Mouse (Mus musculus): ENCODE data around the gene Meaf6. TPM values are rescaled to one million over a fixed set of nuclear protein-coding genes. Genes with fewer than 3 reads are reported as not detected.

Meaf6 gene
- polyA plus RNA-seq, 1 experiment from 2014 or later, result 171 TPM

DNA sequence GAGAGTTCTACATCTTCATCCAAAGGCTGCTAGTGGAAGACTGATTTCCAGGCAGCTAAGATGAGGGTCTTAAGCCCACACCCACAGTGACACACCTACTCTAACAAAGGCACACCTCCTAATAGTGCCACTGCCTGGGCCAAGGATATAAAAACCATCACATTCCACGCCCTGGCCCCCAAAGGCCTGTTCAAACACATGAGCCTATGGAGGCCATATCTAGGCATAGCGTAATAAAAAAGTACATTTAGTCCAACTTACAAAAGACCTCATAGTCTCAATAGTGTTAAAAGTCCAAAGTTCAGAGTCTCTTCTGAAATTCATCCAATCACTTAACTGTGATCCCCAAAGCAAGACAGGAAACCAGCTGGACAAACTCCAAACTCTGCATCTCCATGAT lies 6.2 kb upstream of the Meaf6 start:
- no peak overlapping the region for H3K4me3 ChIP-seq (replicated peaks)
- no peak overlapping the region for H3K9ac ChIP-seq (replicated peaks)
- no peaks in the 10 kb centered on the region for H3K27me3 ChIP-seq
- no peak for ATAC-seq
- H3K27ac ChIP-seq, result no peak overlapping the region
- peaks cover 41% of the 10 kb centered on the region for H3K36me3 ChIP-seq
- peaks cover 2% of the 10 kb centered on the region; the same call in 1 of the 2 replicates for H3K4me1 ChIP-seq (replicated peaks)
- WGBS, result 87% methylated on average over 2 of the region's 2 CpGs
- no peaks in the 10 kb centered on the region for H3K9me3 ChIP-seq
- no peak overlapping the region for H3K4me2 ChIP-seq (replicated peaks)

GRCm38 (mm10) chr4:125085346-125085841 lies 460 bp downstream of the Meaf6 start:
- peak overlapping the region; percentile 82 for H3K4me2 ChIP-seq (replicated peaks)
- no peaks in the 10 kb centered on the region for H3K9me3 ChIP-seq
- ATAC-seq, result peak; percentile 94
- WGBS, result under 1% methylated on average over 45 of the region's 45 CpGs
- H3K27ac ChIP-seq, result peak overlapping the region; percentile 99
- H3K9ac ChIP-seq (replicated peaks), result peak overlapping the region; percentile 92
- H3K27me3 ChIP-seq, result no peaks in the 10 kb centered on the region
- H3K4me1 ChIP-seq (replicated peaks), result peaks cover 29% of the 10 kb centered on the region
- H3K36me3 ChIP-seq, result peaks cover 39% of the 10 kb centered on the region
- H3K4me3 ChIP-seq (replicated peaks), result peak overlapping the region; percentile 88

GRCm38 (mm10) chr4:125093031-125093430 lies 8.1 kb downstream of the Meaf6 start:
- no peak overlapping the region for H3K4me2 ChIP-seq (replicated peaks)
- H3K4me1 ChIP-seq (replicated peaks), result no peaks in the 10 kb centered on the region
- no peak overlapping the region for H3K4me3 ChIP-seq (replicated peaks)
- peaks cover 68% of the 10 kb centered on the region for H3K36me3 ChIP-seq
- H3K27ac ChIP-seq, result no peak overlapping the region
- ATAC-seq, result no peak
- WGBS, result 91% methylated on average over 5 of the region's 5 CpGs
- no peak overlapping the region for H3K9ac ChIP-seq (replicated peaks)
- no peaks in the 10 kb centered on the region for H3K9me3 ChIP-seq
- H3K27me3 ChIP-seq, result no peaks in the 10 kb centered on the region

GRCm38 (mm10) chr4:125096066-125096465 lies 11.1 kb downstream of the Meaf6 start:
- H3K4me2 ChIP-seq (replicated peaks), result no peak overlapping the region
- H3K9me3 ChIP-seq, result no peaks in the 10 kb centered on the region
- peaks cover 42% of the 10 kb centered on the region for H3K36me3 ChIP-seq
- no peak for ATAC-seq
- no peaks in the 10 kb centered on the region for H3K27me3 ChIP-seq
- no peak overlapping the region for H3K4me3 ChIP-seq (replicated peaks)
- H3K9ac ChIP-seq (replicated peaks), result no peak overlapping the region
- no peak overlapping the region for H3K27ac ChIP-seq
- WGBS, result 91% methylated on average over 5 of the region's 5 CpGs
- no peaks in the 10 kb centered on the region for H3K4me1 ChIP-seq (replicated peaks)

GRCm38 (mm10) chr4:125097412-125097811 lies 12.5 kb downstream of the Meaf6 start:
- Histone ChIP-seq H3K9ac (replicated peaks) (no peak overlapping the region), H3K27me3 (no peaks in the 10 kb centered on the region), H3K4me2 (replicated peaks) (no peak overlapping the region), H3K9me3 (no peaks in the 10 kb centered on the region), H3K4me1 (replicated peaks) (no peaks in the 10 kb centered on the region), H3K27ac (no peak overlapping the region), H3K4me3 (replicated peaks) (no peak overlapping the region), H3K36me3 (peaks cover 28% of the 10 kb centered on the region)
- no peak for ATAC-seq
- 83% methylated on average over 4 of the region's 4 CpGs for WGBS

DNA sequence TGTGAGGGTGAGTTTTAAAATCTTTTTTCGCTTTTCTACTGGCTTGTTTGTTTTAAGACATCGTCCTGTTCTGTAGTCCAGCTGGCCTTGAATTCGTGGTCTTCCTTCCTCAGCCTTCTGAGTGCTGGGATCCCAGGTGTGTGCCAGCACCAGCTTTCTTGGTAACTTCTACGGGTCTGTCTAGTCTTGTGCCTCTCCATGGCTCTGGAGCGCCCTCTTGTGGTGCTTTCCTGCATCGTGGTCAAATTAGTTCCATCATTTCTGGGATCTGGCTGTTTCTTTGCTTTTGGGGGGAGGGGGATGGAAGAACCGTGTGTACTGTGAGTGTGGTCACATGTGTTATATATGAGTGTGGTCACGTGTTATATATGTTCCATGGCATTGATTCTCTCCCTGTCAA lies 14.5 kb downstream of the Meaf6 start:
- no peaks in the 10 kb centered on the region for H3K4me1 ChIP-seq (replicated peaks)
- H3K4me3 ChIP-seq (replicated peaks), result no peak overlapping the region
- H3K27ac ChIP-seq, result no peak overlapping the region
- no peak overlapping the region for H3K9ac ChIP-seq (replicated peaks)
- 13% methylated on average over 8 of the region's 8 CpGs for WGBS
- ATAC-seq, result 0 out of 2 replicates have a peak, but pooled peaks have one; percentile 55
- H3K27me3 ChIP-seq, result no peaks in the 10 kb centered on the region
- H3K4me2 ChIP-seq (replicated peaks), result no peak overlapping the region
- H3K9me3 ChIP-seq, result no peaks in the 10 kb centered on the region
- peaks cover 28% of the 10 kb centered on the region for H3K36me3 ChIP-seq

DNA sequence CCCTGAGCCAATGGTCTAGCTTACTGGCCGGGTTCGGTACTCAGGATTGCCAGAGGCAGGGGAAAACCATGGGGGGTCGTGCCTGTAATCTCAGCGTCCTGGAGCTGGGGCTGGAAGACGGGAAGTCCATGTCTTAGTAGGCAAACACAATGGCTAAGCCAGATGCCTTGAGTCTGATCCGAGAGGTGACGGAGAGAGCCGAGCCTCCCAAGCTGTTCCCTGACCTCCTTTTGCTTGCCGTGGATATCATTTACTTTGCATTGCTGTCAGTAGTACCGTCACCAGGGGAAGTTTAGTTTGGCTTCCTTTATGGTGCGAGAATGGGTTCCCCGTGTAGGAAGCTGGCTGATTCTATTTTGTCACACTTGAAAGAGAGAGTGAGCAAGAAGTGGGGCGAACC lies 16.4 kb downstream of the Meaf6 start:
- Histone ChIP-seq H3K27ac (no peak overlapping the region), H3K4me3 (replicated peaks) (no peak overlapping the region), H3K4me1 (replicated peaks) (no peaks in the 10 kb centered on the region), H3K4me2 (replicated peaks) (no peak overlapping the region), H3K9ac (replicated peaks) (no peak overlapping the region), H3K36me3 (peaks cover 42% of the 10 kb centered on the region), H3K9me3 (no peaks in the 10 kb centered on the region), H3K27me3 (no peaks in the 10 kb centered on the region)
- 73% methylated on average over 13 of the region's 13 CpGs for WGBS
- no peak for ATAC-seq

GRCm38 (mm10) chr4:125105354-125105753 lies 20.4 kb downstream of the Meaf6 start:
- Histone ChIP-seq H3K27ac (no peak overlapping the region), H3K4me1 (replicated peaks) (no peaks in the 10 kb centered on the region), H3K36me3 (peaks cover 57% of the 10 kb centered on the region), H3K27me3 (no peaks in the 10 kb centered on the region), H3K4me2 (replicated peaks) (no peak overlapping the region), H3K9ac (replicated peaks) (no peak overlapping the region), H3K9me3 (no peaks in the 10 kb centered on the region), H3K4me3 (replicated peaks) (no peak overlapping the region)
- no peak for ATAC-seq
- WGBS, result 96% methylated on average over 9 of the region's 9 CpGs

GRCm38 (mm10) chr4:125114638-125115037 lies 29.7 kb downstream of the Meaf6 start:
- ATAC-seq, result peak; percentile 64
- H3K27me3 ChIP-seq, result no peaks in the 10 kb centered on the region
- 15% methylated on average over 6 of the region's 6 CpGs for WGBS
- no peaks in the 10 kb centered on the region for H3K9me3 ChIP-seq
- no peak overlapping the region for H3K27ac ChIP-seq
- H3K9ac ChIP-seq (replicated peaks), result no peak overlapping the region
- no peak overlapping the region for H3K4me2 ChIP-seq (replicated peaks)
- no peak overlapping the region for H3K4me3 ChIP-seq (replicated peaks)
- H3K36me3 ChIP-seq, result peaks cover 23% of the 10 kb centered on the region
- H3K4me1 ChIP-seq (replicated peaks), result peaks cover 4% of the 10 kb centered on the region

DNA sequence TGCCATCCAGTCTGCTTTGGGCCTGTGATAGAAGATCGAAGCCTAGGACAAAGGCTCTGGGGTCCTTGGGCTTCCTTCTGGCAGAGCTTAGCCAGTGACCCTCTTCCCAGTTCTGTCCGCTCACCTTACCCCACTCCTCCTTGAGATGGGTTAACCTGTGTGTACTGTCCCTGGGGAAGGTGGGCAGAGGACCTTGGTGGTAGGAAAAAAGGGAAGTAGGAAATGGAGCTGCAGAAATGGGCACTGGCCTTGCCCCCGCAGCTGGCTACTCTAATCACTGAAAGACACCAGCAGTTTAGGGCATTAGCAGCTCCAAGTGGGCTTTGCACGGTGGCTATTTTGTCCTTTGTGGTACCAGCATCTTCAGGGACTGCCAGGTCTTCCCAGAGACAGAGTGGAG lies 30.1 kb downstream of the Meaf6 start:
- Histone ChIP-seq H3K27ac (no peak overlapping the region), H3K27me3 (no peaks in the 10 kb centered on the region), H3K36me3 (peaks cover 18% of the 10 kb centered on the region), H3K9ac (replicated peaks) (no peak overlapping the region), H3K4me2 (replicated peaks) (no peak overlapping the region), H3K4me1 (replicated peaks) (peaks cover 4% of the 10 kb centered on the region), H3K4me3 (replicated peaks) (no peak overlapping the region), H3K9me3 (no peaks in the 10 kb centered on the region)
- ATAC-seq, result peak; percentile 16; the same call in 1 of the 2 replicates
- 75% methylated on average over 4 of the region's 4 CpGs for WGBS

DNA sequence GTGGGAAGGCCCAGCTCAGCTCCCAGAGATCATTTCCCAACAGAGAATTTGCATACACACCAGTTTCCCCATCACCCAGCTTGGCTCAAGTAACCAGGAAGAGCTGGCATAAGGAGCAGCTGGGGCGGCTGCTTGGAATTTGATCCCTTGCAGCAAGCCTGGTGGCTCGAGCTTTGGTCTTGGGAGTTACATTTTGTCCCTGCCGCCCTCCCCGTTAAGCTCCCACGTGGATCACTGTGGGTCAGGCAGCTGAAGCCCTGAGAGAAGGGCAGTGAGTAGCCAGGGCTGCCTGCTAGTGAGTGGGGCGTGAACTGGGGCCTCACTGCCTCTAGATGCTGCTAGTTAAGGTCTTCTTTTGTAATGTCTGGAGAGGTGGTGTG lies 30.8 kb downstream of the Meaf6 start:
- Histone ChIP-seq H3K4me2 (replicated peaks) (no peak overlapping the region), H3K4me1 (replicated peaks) (peaks cover 4% of the 10 kb centered on the region), H3K27ac (no peak overlapping the region), H3K4me3 (replicated peaks) (no peak overlapping the region), H3K9ac (replicated peaks) (no peak overlapping the region), H3K27me3 (no peaks in the 10 kb centered on the region), H3K36me3 (peaks cover 12% of the 10 kb centered on the region), H3K9me3 (no peaks in the 10 kb centered on the region)
- ATAC-seq, result no peak
- 43% methylated on average over 6 of the region's 6 CpGs for WGBS

DNA sequence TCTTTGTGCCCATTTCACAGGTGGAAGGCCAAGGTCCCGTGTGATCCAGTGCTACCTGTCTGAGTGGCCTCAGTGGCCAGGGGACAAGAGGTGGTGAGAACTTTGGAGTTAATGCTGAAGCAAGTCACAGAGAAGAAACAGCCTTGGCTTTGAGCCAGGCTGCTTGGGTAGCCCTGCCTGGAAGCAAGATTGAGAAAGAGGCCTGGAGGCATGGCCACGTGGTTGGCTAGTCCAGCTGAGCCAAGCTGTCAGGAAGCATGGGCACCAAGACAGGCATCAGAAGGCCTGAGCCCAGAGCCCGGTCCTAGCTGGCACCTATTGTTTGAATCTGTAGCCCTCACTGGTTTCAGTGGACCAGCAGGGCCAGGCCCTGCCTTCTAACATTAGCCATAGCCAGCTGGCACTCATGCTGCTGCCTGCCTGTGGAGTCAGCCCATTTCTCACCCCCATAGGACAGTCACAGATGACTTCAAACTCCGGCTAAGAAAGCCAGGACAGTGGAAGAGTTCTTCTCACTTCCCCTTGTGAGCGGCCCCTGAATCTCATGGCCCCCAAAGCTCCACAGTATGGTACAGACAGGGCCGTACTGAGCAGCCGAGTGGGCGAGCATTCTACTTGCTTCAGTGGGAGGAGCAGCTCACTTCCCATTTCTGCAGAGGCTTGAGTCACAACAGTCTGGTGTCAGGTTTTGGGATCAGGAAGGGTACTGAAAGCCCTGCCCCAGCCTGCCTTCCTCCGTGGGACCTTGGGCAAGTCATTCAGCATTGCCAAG lies 31.3 kb downstream of the Meaf6 start:
- Histone ChIP-seq H3K4me1 (replicated peaks) (peaks cover 4% of the 10 kb centered on the region), H3K27ac (no peak overlapping the region), H3K4me3 (replicated peaks) (no peak overlapping the region), H3K36me3 (peaks cover 6% of the 10 kb centered on the region), H3K9ac (replicated peaks) (no peak overlapping the region), H3K27me3 (no peaks in the 10 kb centered on the region), H3K4me2 (replicated peaks) (no peak overlapping the region), H3K9me3 (no peaks in the 10 kb centered on the region)
- ATAC-seq, result no peak
- 80% methylated on average over 9 of the region's 9 CpGs for WGBS

Data from midbrain, embryonic 13.5 days (tissue).